Mouse (Mus musculus): ENCODE results near the gene Otx2.

- TF ChIP-seq POLR2A (IDR thresholded peaks at IDR 0.05; ENCODE audit: insufficient read depth, low read length) (no peak), EP300 (IDR thresholded peaks at IDR 0.05; ENCODE audit: insufficient read depth, low read depth, low read length) (no peak), CTCF (IDR thresholded peaks at IDR 0.05; ENCODE audit: low read depth, low read length) (no peak)
Measured at GRCm38 (mm10) chr14:48632335-48632734, 41.3 kb downstream of the Otx2 start.
